Mouse (Mus musculus) thymus, adult 18-20 months (tissue): ENCODE measurements around the gene Grn.
"Not testable (repeated sequence)": the region's sequence is repeated elsewhere in the genome, so short reads cannot be mapped to it uniquely, and the experiment has no call there.

Source experiments
- DNase-seq, 2 experiments: peaks; one replicate each; pipeline ENCODE4 v3.0.0; 2022; ENCODE audit warnings: mixed read lengths in 2 of 2

Grn gene

GRCm38 (mm10) chr11:102430121-102431017 is at the start of gene Grn:
TSS of gene Grn (plus strand) at chr11:102430315.
- peak; percentile 56 to 61 for DNase-seq

- no peak for DNase-seq
Observed at GRCm38 (mm10) chr11:102381341-102382100, 48.6 kb upstream of the Grn start.

GRCm38 (mm10) chr11:102382794-102383193 is 47.3 kb upstream of the Grn start:
- DNase-seq = no peak

- no peak for DNase-seq
Observed at GRCm38 (mm10) chr11:102383365-102384136, 46.6 kb upstream of the Grn start.

GRCm38 (mm10) chr11:102384418-102384817 is 45.7 kb upstream of the Grn start:
- no peak for DNase-seq

- no peak for DNase-seq
Observed at GRCm38 (mm10) chr11:102385075-102385474, 45.0 kb upstream of the Grn start.

- DNase-seq = no peak
Observed at GRCm38 (mm10) chr11:102386121-102386520, 44.0 kb upstream of the Grn start.

- not testable (repeated sequence) for DNase-seq
Observed at GRCm38 (mm10) chr11:102389436-102389835, 40.7 kb upstream of the Grn start.

GRCm38 (mm10) chr11:102392441-102393237 is 37.5 kb upstream of the Grn start:
- no peak for DNase-seq

GRCm38 (mm10) chr11:102393238-102393634 is 36.9 kb upstream of the Grn start, which contains the start of gene Rundc3a:
TSS of gene Rundc3a (plus strand) at chr11:102393403.
- peak; percentile 67 to 70 for DNase-seq

GRCm38 (mm10) chr11:102393719-102394420 is 36.2 kb upstream of the Grn start:
- DNase-seq = no peak

GRCm38 (mm10) chr11:102394421-102395124 is 35.5 kb upstream of the Grn start:
- no peak for DNase-seq

- no peak for DNase-seq
Observed at GRCm38 (mm10) chr11:102395250-102395649, 34.9 kb upstream of the Grn start.

GRCm38 (mm10) chr11:102396263-102396662 is 33.9 kb upstream of the Grn start:
- no peak for DNase-seq

- no peak for DNase-seq
Observed at GRCm38 (mm10) chr11:102396671-102397141, 33.4 kb upstream of the Grn start.

GRCm38 (mm10) chr11:102398007-102398825 is 31.9 kb upstream of the Grn start:
- no peak for DNase-seq

GRCm38 (mm10) chr11:102399107-102399506 is 31.0 kb upstream of the Grn start:
- DNase-seq = no peak

- DNase-seq = no peak
Observed at GRCm38 (mm10) chr11:102399610-102400072, 30.5 kb upstream of the Grn start.

- DNase-seq = no peak
Observed at GRCm38 (mm10) chr11:102400513-102401084, 29.5 kb upstream of the Grn start.
